Mouse (Mus musculus): ENCODE measurements around the gene Trio.

DNA sequence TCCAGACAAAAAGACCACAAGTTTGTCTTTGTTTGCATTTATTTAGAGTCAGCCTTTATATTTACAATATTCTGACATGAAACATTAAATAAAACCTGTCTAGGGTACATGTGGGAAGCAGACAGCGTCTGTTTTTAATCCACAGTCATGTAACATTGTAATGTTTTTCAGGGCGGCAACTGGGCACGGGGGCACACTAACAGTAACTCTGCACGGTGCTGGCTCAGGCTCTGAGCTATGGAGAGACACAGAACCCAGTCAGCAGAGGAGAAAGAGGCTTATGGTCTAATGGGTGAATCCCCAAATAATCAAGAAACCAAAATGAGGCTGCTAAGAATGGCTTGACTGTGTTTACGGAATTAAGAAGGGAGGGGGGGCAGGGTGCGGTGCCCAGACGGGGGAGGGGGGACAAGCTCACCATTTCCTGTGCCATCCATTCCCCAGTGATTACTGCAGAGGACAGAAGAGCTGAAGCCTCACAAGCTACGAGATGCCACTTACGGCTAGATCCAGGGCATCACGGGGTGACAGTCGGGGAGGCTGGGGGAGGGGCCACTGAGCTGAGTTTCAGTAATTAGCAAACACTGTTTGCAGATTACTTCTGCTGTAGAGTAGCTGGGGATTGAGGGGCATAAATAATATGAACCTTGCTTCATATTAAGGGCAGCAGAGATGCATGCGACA lies 255.0 kb downstream of the Trio start:
- TF ChIP-seq POLR2A (IDR thresholded peaks at IDR 0.05; ENCODE audit: low read depth, low read length) (no peak), CTCF (IDR thresholded peaks at IDR 0.05; ENCODE audit: borderline replicate concordance, insufficient read depth, low read length) (no peak)

Data from embryonic fibroblast, embryonic 13.5 days (primary cell).